Mouse (Mus musculus): ENCODE measurements around the gene Ccdc43. TPM values are rescaled to one million over a fixed set of nuclear protein-coding genes. Genes with fewer than 3 reads are reported as not detected.
A peak's percentile ranks its signal among the peaks of the same experiment; 100 is the strongest.

Gene Ccdc43
- polyA plus RNA-seq, 1 experiment from 2014 or later: 20.4 TPM

DNA sequence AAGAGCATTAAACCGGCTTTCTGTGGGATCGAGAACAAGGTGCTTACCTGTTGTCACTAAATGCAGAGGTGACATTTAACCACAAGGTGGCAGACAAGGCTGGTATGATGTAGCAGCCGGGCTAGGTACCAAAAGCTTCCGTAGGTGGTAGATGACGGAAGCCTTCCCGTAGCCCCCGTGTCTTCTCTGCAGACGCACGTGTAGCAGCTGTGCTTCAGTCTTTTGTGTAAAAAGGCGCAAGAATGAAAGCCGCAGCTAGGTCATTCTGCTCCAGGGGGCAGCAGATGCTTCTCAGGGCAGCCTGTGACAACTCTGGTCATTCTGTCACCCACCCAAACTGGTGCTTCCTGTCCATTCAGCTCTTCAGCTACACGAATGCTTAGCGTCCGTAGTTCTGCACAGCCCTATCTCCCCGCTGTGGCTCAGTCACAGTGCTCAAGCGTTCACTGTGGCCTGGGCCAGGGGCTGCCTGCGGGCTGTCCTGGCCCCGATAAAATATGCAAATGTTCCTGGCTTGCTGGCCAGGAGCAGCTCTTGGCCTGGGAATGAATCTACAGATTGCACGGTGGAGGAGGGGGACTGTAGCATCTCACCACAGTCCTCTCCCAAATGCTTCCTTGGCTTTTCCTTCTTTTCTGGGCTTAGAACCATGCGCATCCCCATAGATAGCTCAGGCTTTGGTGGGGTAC, 41.8 kb upstream of the Ccdc43 start:
- peak; percentile 73 for TF ChIP-seq CTCF (IDR thresholded peaks at IDR 0.05)
- TF ChIP-seq EP300 (IDR thresholded peaks at IDR 0.05): no peak
- DNase-seq (ENCODE audit: low spot score) (peak; percentile 64), ATAC-seq (0 out of 2 replicates have a peak, but pooled peaks have one; percentile 12)
- no peak overlapping the region for H3K27ac ChIP-seq (ENCODE audit: low read length)
- peak overlapping the region; percentile 42 for H3K4me2 ChIP-seq (replicated peaks; ENCODE audit: low read depth, low read length)
- H3K9ac ChIP-seq (replicated peaks; ENCODE audit: low read depth): no peak overlapping the region
- H3K4me3 ChIP-seq (ENCODE audit: low read depth, low read length): no peak overlapping the region
- no peaks in the 10 kb centered on the region for H3K36me3 ChIP-seq (ENCODE audit: insufficient read depth, low read length)
- no peaks in the 10 kb centered on the region for H3K27me3 ChIP-seq (replicated peaks; ENCODE audit: insufficient read depth, low read length)
- 9% methylated on average over 20 of the region's 20 CpGs for WGBS
- no peaks in the 10 kb centered on the region for H3K4me1 ChIP-seq (ENCODE audit: insufficient read depth, low read depth, low read length)
- H3K9me3 ChIP-seq (ENCODE audit: low read length): no peaks in the 10 kb centered on the region

DNA sequence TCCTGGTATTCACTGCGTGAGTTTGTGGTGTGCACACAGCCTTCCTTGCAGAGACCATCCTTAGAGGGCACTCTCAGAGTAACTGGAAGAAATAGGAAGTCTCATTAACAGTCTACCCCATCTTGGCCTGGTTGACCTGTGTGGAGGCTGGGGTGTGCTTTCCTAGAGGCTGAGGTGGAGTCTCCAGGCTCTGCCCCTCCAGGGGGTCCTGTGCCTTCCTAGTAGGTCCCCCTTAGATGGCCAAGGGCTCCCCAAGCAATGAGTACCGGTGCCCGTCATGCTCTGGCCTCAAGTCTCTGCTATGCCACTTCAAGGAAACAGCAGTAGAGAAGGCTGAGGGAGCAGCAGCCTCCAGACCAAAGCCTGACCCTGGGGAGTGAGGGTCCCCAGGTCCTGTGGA, 40.5 kb upstream of the Ccdc43 start:
- Histone ChIP-seq H3K27ac (ENCODE audit: low read length) (no peak overlapping the region), H3K27me3 (replicated peaks; ENCODE audit: insufficient read depth, low read length) (no peaks in the 10 kb centered on the region), H3K4me3 (ENCODE audit: low read depth, low read length) (no peak overlapping the region), H3K9ac (replicated peaks; ENCODE audit: low read depth) (no peak overlapping the region), H3K36me3 (ENCODE audit: insufficient read depth, low read length) (no peaks in the 10 kb centered on the region), H3K9me3 (ENCODE audit: low read length) (no peaks in the 10 kb centered on the region), H3K4me1 (ENCODE audit: insufficient read depth, low read depth, low read length) (no peaks in the 10 kb centered on the region), H3K4me2 (replicated peaks; ENCODE audit: low read depth, low read length) (no peak overlapping the region)
- DNase-seq (ENCODE audit: low spot score): no peak
- TF ChIP-seq CTCF (IDR thresholded peaks at IDR 0.05): no peak
- TF ChIP-seq EP300 (IDR thresholded peaks at IDR 0.05): no peak
- WGBS: 79% methylated on average over 3 of the region's 3 CpGs
- no peak for ATAC-seq

DNA sequence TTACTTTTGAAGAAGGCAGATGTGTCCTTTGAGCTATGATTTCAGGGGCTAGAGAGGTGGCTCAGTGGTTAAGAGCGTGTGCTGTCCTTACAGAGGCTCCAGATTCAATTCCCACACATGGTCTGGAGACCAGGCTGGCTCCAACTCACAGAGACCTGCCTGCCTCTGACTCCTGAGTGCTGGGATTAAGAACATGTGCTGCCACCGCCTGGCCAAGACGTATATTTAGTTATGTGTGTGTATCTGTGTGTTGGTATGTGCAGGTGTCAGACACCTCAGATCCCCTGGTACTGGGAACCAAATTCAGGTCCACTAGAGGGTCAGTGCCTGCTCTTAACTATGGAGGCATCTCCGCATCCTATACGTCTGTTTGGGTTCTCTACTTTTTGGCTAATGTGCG, 37.4 kb upstream of the Ccdc43 start:
- H3K27me3 ChIP-seq (replicated peaks; ENCODE audit: insufficient read depth, low read length): no peaks in the 10 kb centered on the region
- no peaks in the 10 kb centered on the region for H3K4me1 ChIP-seq (ENCODE audit: insufficient read depth, low read depth, low read length)
- ATAC-seq (no peak), DNase-seq (ENCODE audit: low spot score) (no peak)
- H3K9me3 ChIP-seq (ENCODE audit: low read length): no peaks in the 10 kb centered on the region
- H3K36me3 ChIP-seq (ENCODE audit: insufficient read depth, low read length): no peaks in the 10 kb centered on the region
- TF ChIP-seq EP300 (IDR thresholded peaks at IDR 0.05) (no peak), CTCF (IDR thresholded peaks at IDR 0.05) (no peak)
- WGBS: 90% methylated on average over 6 of the region's 6 CpGs
- H3K4me2 ChIP-seq (replicated peaks; ENCODE audit: low read depth, low read length): no peak overlapping the region
- no peak overlapping the region for H3K27ac ChIP-seq (ENCODE audit: low read length)
- no peak overlapping the region for H3K9ac ChIP-seq (replicated peaks; ENCODE audit: low read depth)
- H3K4me3 ChIP-seq (ENCODE audit: low read depth, low read length): no peak overlapping the region

DNA sequence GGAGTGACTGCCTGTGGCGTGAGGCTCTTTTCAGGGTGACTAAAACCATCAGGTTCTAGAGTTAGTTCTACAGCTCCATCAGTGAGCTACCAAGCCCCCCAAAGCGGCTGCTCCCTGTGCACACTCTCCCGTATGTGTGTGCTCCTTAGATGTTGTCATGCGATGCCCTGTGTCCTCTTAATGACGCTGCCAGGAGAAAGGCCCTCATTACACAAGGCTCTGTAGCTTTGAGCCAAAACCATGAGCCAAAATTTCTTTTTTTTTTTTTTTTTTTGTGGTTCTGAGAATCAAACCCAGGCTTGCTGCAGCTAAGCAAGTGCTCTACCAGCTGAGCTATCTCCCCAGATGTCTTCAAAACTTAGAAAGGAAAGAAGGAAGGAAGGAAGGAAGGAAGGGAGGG, 35.6 kb upstream of the Ccdc43 start:
- no peaks in the 10 kb centered on the region for H3K36me3 ChIP-seq (ENCODE audit: insufficient read depth, low read length)
- no peaks in the 10 kb centered on the region for H3K27me3 ChIP-seq (replicated peaks; ENCODE audit: insufficient read depth, low read length)
- H3K4me1 ChIP-seq (ENCODE audit: insufficient read depth, low read depth, low read length): no peaks in the 10 kb centered on the region
- WGBS: 57% methylated on average over 5 of the region's 5 CpGs
- ATAC-seq (no peak), DNase-seq (ENCODE audit: low spot score) (peak; percentile 52)
- no peaks in the 10 kb centered on the region for H3K9me3 ChIP-seq (ENCODE audit: low read length)
- TF ChIP-seq EP300 (IDR thresholded peaks at IDR 0.05): no peak
- no peak for TF ChIP-seq CTCF (IDR thresholded peaks at IDR 0.05)
- H3K4me2 ChIP-seq (replicated peaks; ENCODE audit: low read depth, low read length): no peak overlapping the region
- no peak overlapping the region for H3K4me3 ChIP-seq (ENCODE audit: low read depth, low read length)
- H3K9ac ChIP-seq (replicated peaks; ENCODE audit: low read depth): no peak overlapping the region
- H3K27ac ChIP-seq (ENCODE audit: low read length): no peak overlapping the region

DNA sequence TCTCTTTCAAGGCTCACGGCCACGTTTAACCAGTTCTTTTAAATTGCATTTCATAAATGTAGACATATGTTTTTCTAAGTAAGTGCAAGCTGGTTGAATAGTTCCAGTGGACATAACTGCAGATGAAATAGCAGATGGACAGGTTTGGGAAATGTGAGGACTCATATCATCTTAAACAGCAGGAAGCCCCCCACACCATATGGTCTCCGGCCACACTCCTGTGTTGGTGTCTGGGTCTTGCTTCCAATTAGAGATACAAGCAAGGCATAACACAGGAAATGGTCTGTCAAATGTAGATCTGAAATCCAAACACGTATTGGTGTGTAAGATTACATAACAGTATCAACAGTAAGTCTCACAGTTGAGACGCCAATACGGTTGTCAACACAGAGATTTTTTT, 33.8 kb upstream of the Ccdc43 start:
- Histone ChIP-seq H3K9ac (replicated peaks; ENCODE audit: low read depth) (no peak overlapping the region), H3K4me2 (replicated peaks; ENCODE audit: low read depth, low read length) (no peak overlapping the region), H3K4me3 (ENCODE audit: low read depth, low read length) (no peak overlapping the region), H3K9me3 (ENCODE audit: low read length) (no peaks in the 10 kb centered on the region), H3K27ac (ENCODE audit: low read length) (no peak overlapping the region), H3K36me3 (ENCODE audit: insufficient read depth, low read length) (no peaks in the 10 kb centered on the region), H3K27me3 (replicated peaks; ENCODE audit: insufficient read depth, low read length) (no peaks in the 10 kb centered on the region), H3K4me1 (ENCODE audit: insufficient read depth, low read depth, low read length) (no peaks in the 10 kb centered on the region)
- no peak for ATAC-seq
- DNase-seq (ENCODE audit: low spot score): no peak
- 57% methylated on average over 6 of the region's 6 CpGs for WGBS
- TF ChIP-seq EP300 (IDR thresholded peaks at IDR 0.05) (no peak), CTCF (IDR thresholded peaks at IDR 0.05) (no peak)

DNA sequence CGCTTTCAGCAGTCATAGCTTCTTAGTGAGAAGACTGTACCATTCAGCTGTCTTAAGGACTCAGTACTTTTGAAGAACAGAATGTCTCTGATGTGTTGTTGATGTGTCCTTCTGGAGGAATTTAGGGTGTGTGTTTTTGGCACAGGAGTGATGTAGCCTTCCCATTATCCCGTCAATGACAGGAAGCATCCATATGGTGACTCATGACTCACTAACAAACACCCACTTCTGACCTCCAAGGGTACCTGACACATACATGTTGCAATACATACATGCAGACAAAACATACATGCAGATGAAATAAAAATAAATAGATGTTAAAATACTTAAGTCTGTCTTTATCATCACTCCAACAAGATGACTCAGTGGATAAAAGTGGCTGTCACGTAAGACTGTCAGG, 32.3 kb upstream of the Ccdc43 start:
- no peaks in the 10 kb centered on the region for H3K9me3 ChIP-seq (ENCODE audit: low read length)
- H3K9ac ChIP-seq (replicated peaks; ENCODE audit: low read depth): no peak overlapping the region
- 63% methylated on average over 3 of the region's 3 CpGs for WGBS
- H3K4me3 ChIP-seq (ENCODE audit: low read depth, low read length): no peak overlapping the region
- ATAC-seq (peak; percentile 58), DNase-seq (ENCODE audit: low spot score) (peak; percentile 67)
- no peaks in the 10 kb centered on the region for H3K27me3 ChIP-seq (replicated peaks; ENCODE audit: insufficient read depth, low read length)
- TF ChIP-seq CTCF (IDR thresholded peaks at IDR 0.05): no peak
- peak; percentile 95 for TF ChIP-seq EP300 (IDR thresholded peaks at IDR 0.05)
- no peaks in the 10 kb centered on the region for H3K36me3 ChIP-seq (ENCODE audit: insufficient read depth, low read length)
- H3K4me1 ChIP-seq (ENCODE audit: insufficient read depth, low read depth, low read length): no peaks in the 10 kb centered on the region
- H3K4me2 ChIP-seq (replicated peaks; ENCODE audit: low read depth, low read length): no peak overlapping the region
- H3K27ac ChIP-seq (ENCODE audit: low read length): no peak overlapping the region
